Mouse (Mus musculus) heart, adult 8-10 months (tissue): Measurements from ENCODE around the gene Cdkn1b. TPM values are rescaled to one million over a fixed set of nuclear protein-coding genes. Genes with fewer than 3 reads are reported as not detected.

Experiments used
- DNase-seq: peaks from one replicate; pipeline ENCODE4 v3.0.0; 2022; ENCODE audit warnings: low spot score
- total RNA-seq, 4 experiments: library from RNA; stranded (reverse); gene quantifications; 2 replicates each; pipeline ENCODE4 v1.2.4; 2022

Gene Cdkn1b
- total RNA-seq, 4 experiments from 2014 or later, result 29.5 to 43.4 (median 38.7) TPM

DNA sequence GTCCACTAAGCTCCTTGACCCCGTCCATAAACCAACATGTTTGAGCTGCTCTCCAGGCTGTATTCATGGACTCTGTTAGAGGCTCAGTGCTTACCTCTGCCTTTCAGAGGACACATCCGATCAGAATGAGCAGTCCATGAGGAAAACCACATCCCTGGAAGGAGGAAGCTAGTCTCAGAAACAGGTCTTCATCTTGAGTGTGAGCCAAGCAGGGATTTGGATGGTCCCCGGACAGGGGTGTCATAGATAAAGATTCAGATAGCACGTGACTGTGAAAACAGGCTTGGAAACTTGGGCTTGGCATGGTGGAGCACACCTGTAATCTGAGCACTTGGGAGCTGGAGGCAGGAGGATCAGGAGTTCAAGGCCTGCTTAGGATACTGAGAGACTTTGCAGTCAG lies 9.7 kb downstream of the Cdkn1b start:
- DNase-seq, result no peak

DNA sequence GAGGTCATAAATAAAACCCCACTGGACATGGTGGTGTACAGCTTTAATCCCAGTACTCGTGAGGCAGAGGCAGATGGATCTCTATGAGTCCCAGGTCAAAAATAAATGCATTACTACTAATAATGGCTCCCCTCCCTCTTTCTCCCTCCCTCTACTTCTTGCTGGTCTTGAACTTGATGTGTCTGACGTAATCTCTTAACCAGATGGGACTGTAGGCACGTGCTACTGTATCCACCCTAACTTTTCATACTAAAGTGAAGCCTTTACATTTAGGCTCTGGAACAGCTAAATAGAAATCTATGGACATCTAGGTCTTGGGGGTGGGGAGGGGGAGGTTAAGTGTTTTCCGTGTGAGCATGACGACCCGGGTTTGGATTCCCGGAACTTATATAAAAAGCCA lies 10.2 kb downstream of the Cdkn1b start:
- no peak for DNase-seq

DNA sequence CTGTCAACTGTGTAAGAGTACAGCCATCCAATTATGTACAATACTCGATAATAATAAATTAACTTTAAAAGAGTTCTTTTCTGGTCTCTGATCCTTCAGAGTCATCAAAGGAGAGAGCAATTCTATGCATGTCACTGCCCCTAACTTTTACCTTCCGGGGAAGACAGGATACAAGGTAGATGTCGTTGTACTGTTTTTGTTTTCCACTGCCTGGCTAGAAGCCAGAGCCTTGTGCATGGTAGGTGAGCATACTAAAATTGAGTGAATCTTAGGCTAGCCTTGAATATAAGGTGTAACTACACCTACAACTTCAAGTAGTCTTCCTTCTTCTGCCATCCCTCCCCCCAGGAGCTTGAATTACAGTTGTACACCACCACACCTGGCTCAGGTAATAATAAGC lies 10.9 kb downstream of the Cdkn1b start:
- no peak for DNase-seq

DNA sequence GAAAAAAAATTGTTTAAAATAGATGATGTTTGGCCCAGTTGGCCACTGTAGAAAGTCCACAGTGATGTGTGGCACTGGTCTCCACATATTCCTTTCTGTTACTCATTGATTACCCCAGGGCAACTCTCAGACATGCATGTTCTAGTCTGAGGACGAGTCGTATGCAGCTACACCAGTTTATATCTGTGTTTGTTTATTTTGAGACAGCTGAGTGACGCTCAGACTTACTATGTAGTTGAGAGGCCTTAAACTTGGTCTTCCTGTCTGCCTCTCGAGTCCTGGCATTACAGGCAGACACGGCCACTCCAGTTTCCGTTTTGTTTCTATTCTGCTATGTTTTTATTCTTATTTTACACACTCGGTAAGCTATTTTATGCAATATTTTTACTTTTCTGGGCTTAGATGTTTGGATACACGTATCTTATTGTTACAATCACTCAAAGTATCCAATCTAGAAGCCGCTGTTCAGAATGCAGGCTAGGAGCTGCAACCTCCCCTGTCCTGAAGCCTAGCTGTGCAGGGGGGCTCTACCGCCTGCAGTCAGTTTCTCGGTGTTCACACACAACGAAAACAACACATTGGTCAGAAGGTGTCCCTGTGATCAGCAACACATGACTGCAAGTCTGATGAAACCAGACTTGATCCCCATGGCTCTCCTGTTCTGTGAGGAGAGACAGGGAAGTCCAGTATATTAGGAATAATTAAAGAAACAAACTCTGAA lies 12.4 kb downstream of the Cdkn1b start:
- DNase-seq, result no peak

DNA sequence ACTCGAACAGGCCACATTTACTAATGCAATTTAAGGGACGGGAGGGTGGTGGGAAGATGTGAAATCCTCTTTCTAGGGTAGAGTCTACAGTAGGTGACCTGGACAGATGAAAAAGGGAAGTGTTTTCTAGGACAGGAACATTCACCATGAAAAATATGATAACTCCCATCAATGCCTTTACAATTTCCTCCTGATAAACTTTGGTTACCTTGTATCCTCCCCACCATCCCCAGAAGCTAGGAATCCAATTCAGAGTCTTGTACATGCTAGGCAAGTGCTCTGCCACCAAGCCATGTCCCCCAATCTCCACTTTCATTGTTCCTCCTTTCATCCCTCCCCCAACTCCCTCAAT lies 13.0 kb downstream of the Cdkn1b start:
- DNase-seq, result no peak

DNA sequence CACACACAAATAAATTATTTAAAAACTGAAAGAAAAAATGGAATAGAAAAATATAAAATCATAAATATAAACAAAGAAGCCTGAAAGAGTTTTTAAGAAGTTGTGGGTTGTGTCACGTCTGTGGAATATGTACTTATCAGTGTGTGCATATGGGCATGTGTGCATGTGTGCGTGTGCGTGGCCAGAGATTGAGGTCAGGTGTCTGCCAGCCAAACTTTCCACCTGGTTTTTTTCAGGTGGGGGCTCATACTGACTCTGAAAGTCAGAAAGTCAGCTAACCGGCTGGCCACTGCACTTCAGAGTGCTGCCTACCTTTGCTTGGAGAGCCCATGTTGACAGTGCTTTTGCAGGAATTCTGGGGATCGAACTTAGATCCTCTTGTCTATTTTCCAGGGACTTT lies 14.1 kb downstream of the Cdkn1b start:
- no peak for DNase-seq

DNA sequence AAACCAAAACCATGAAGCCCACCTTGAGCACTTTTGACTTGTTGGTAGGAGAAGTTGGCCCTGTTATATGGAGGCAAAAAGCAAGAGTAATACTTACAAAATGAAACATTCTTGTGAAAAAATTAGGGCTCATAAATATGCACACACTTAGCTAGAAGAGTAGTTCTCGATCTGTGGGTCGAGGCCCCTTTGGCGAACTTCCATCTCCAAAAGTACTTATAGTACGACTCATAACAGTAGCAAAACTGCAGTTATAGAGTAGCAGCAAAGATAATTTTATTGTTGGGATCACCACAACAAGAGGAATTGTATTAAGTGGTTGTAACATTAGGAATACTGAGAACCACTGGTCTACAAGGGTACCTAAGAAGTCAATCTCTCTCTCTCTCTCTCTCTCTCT lies 19.6 kb downstream of the Cdkn1b start:
- no peak for DNase-seq

DNA sequence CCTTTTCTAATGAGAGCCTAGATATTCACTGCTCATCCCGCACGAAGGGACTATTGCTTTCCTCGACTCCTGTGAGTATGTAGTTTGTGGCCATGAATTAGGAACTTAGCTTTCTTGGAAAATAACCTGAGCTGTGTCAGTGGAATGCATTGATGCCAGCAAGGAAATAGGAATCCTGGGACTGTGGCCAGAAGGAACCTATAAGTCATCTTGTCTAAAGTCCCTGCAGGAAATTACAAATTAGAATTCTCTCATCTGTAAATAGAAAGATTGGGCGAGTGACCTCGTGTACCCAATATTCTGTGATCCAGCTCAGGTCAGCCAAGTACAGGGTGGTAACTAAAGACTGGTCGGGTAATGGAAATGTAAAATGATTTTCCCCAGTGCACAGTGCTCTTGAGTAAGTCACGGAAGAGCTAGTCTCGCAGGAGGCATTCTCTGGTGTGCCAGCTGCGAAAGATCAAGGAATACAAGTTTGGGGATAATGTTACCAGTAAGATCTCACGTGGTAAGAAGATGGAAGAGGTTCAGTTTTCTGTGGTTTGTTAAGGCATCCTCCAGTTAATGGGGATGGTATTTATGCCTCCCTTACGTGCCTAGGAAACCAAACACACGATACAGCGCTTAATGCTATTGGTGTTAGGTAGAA lies 23.7 kb downstream of the Cdkn1b start:
- DNase-seq, result no peak

DNA sequence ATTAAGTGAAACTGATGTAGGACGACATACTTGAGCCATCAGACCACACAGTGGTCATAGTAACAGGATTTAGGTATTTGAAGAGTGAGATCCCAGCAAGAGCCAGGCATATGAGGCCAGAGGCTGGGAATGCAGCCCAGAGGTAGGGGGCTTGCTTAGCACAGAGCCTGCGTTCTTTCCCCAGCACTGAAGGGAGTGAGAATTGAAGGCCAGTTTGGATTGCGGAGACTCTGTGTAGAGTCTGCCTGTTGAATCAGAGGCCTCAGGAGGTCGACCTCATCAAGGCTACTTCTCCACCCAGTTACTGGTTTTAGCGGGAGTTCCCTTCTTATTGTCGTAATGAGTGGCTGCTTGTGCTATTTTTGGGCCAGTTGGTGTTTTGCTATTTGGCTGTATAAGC lies 25.9 kb downstream of the Cdkn1b start:
- DNase-seq, result no peak

DNA sequence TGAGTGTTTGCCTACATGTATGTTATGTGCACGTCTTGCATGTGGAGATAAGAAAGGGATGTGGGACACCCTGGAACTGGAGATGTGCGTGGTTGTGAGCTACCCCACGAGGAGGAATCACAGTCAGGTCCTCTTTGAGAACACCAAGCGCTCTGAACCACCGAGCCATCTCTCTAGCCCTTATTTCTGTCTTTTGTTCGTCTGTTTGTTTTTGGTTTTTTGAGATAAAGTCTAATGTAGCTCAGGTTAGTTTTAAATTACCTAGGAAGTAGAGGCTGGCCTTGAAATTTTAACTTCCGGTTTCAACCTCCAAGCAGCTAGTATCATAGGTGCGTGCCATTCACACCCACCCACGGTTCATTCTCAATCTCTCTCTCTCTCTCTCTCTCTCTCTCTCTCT lies 26.7 kb downstream of the Cdkn1b start:
- no peak for DNase-seq

DNA sequence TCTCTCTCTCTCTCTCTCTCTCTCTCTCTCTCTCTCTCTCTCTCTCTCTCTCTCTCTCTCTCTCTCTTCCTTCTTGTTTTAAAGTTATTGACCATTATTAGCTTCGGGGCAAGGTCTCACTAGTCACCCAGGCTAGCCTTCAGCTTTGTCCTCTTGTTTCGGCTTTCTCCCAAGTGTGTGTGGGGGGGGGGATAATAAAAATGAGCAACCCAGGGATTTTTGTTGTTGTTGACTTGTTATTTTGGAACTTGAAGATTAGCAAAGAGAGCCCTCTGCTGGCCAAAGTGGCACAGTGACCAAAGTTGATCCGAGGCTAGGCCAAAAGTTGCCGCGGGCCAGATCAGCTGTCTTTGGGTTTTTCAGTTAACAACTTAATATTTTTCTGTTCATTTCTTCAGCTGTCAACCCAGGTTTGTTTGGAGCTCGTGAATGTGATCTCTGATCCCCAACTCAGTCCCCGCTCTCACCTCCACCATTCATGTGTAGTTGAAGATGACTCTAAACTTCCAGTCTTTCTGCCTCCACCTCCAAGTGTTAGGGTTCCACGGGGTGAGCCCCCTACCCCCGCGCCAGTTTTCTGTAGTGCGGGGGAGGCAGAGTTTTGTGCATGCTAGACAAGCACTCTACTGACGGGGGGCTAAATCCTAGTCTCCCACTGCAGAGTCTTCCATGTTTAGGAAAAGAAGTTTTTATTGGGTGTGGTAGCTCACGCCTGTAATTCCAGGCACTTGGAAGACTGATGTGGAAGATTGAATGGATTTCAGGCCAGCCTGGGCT lies 27.3 kb downstream of the Cdkn1b start:
- DNase-seq, result peak; percentile 77

DNA sequence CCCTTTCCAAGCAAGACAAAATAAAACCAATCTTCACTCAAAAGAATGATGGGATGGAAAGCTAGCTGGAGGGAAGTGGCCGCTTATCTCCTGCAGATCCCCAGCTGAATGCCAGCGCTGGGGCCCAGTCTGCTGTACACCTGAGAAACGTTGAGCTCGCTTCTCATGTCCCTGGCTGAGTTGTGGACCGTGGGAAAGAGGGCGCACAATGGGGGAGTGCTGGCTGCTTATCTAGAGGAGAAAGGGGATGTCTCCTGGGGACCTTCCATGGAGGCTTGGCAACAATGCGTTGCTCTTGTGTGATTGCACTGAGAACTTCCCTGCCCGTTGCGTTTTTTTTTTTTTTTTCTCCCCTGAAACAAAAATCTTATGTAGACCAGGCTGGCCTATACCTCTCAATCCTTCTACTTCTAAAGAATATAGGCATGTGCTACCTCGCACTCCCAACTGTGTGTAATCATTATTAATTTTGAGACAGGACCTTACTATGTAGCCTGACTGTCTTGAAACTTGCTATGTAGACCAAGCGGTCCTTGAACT lies 28.4 kb downstream of the Cdkn1b start:
- DNase-seq, result no peak

DNA sequence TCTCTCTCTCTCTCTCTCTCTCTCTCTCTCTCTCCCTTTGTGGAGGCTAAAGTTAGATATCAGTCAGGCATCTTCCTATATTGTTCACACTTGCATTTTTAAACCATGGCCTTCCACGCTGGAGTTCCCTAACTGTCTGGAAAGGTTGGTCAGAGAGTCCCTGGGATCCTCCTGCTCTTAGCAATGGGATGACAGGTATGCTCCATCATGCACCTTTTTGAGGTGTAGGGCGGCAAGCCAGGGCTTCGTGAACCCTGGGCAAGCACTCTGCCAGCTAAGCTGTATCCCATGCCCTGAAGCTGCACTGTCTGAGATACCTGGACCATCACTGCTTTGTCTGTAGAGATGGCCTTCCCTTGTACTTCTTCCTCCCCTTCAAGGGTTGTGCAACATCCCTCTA lies 29.0 kb downstream of the Cdkn1b start:
- no peak for DNase-seq

DNA sequence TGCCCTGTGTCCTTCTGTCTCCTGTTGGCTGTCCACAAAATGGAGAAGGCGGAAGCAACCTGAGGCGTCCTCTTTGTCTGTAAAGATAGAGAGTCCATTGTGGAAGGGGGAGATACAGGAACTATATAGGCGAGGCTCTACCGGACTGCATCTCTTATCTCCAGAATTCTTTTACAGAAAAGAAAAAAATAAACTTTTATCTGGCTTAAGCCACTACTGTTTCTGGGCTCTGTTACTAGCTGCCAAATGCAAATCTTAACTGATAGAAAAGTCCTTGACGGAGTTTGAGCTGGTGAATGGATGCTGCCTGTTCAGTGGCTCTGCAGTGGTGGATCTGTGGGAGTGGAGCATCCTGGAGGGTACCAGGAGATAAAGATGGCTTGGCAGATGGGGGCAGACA lies 31.2 kb downstream of the Cdkn1b start:
- DNase-seq, result no peak

DNA sequence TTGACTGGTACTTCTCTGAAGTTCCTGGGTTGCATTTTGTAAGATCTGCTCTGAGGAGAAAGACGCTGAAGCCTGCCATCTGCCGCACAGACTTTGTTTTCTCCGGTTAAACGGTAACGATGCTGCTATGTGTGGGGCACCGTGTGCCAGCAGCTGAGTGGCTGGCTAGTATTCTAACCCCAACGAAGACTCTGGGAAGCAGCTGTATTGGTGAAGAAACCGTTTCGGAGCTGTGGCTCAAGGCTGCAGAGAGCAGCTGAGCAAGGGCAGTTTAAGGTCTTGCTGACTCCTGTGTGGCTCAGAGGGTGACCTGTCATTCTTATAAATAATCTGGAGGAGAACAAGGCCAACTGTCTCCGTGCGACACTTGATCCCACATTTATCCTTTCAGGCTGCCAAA lies 33.8 kb downstream of the Cdkn1b start:
- no peak for DNase-seq

DNA sequence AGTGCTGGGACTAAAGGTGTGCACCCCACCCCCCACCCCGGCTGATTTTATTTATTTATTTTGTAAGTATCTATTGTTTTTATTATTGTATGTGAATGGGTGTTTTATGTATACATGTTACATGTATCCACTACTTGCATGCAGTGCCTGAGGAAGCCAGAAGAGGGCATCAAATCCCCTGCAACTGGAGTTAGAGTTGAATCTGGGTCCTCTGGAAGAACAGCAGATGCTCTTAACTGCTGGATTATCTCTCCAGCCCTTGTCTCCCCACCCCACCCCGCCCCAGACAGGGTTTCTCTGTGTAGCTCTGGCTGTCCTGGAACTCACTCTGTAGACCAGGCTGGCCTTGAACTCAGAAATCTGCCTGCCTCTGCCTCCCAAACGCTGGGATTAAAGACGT lies 36.2 kb downstream of the Cdkn1b start:
- DNase-seq, result no peak

DNA sequence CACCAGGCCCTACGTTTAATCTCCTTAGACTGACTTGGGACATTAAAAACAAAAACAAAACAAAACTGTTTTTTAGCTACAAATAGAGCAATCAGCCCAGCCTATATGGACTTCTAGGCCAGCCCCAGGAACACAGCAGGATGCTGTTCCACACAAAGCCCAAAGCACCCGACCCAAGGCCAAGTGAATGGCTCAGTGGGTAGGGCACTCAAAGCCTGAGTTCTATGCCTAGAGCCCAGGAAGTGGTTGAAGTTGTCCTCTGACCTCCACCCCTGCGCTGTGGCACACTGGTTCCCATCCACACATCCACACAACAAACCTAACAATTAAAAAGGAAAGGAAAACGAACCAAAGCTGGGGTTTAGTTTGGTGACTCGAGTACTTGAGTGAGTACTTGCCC lies 41.1 kb downstream of the Cdkn1b start:
- DNase-seq, result no peak

DNA sequence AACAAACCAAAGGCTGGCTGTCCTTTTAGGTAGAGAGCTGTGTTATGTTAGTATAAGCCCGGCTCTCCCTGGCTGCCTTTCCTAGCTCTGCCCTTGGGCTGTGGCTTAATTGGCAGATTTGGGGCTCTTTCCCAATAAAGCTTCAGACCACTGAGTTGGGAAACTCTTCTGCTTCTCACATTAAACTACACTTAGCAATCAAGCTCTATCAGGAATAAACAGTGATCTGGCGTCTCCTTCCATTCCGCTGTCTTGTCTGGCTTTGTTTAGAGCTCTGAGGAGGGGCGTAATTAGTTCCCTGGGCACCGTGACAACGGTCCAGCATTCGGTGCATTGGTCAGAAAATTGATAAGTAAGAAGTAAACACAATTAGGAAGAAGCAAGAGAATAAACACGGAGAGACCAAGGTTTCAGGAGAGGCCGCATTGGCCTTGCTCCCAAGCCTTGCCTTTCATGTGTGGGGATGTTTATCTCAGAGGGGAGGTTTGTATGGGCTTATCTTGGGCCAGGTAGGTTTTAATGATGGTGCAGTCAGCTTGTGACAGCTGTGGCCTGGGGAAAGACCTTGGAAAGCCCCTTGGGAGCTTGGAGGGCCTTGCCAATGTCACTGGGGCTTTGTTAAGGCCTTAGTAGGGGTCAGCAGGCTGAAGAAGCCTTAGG lies 41.8 kb downstream of the Cdkn1b start:
- no peak for DNase-seq

DNA sequence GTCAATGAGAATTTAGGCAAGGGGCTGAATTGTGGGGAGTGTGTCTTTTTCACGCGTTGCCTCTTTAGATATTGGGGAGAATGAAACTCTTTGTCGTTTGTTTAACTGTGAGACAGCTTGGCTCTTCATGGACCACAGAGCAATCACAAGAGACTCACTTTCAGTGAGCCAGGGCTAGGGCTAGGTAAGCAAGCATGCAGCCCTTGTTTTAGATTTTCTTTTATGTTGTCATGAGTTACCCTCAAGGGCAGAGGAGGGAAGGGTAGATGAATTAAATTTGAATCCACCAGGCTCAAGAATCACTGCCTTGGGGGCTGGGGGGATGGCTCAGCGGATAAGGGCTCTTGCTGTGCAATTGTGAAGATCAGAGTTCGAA lies 42.3 kb downstream of the Cdkn1b start:
- no peak for DNase-seq

DNA sequence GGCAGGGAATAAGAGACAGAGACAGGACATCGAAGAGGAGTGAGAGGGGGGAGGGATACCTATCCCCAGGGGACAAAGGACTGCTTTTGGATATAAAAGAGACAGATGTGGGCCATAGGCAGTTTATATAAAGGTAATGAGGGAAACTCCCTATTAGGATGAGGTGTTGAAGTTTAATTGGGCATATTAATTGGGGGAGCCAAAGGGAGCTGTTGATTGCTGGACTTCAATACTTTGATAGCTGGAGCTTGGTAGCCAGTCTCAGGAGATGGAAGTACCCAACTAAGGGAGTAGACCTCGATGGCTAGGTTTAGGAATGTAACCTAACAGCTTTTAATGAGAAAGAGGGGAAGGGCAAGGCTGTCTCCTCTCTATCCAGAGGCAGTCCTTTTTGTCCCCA lies 43.7 kb downstream of the Cdkn1b start:
- no peak for DNase-seq

DNA sequence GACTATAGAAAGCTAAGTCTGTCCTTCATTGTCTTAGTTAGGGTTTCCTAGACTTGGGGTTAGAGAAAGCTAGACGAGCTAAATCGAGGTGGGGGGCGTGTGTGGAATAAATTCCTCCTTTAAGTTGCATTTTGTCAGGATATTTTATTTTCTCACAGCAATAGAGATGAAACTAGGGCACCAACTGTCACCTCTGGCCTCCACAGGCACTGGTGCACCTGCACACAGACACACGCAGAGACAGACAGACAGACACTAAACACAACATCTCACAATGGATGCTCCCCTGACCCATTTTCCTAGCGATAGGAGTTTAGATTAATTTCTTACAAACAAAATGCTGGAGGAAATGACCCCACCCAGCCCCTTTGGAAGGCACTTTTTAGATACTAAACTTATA lies 46.5 kb downstream of the Cdkn1b start:
- DNase-seq, result no peak

DNA sequence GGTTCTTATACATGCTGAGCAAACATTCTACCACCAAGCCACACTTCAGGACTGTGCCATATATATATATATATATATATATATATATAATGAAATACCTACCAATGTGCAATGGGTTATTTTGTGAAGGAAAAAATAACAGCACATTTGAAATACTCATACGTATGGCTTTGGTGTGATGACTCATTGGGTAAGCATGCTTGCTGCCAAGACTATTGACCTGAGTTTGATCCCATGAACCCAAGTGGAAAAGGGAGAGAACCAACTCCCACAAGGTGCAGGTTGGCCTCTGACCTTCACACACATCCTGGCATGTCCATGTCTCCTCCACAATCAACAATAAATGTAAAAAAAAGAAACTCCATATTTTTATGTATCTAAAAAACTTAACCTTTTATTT lies 48.1 kb downstream of the Cdkn1b start:
- DNase-seq, result no peak
